Mouse (Mus musculus) embryonic facial prominence, embryonic 15.5 days (tissue): ENCODE measurements at regions not wholly inside any gene's neighbourhood (a gene's known extent, or its start where the extent isn't known, plus 50 kb on each side); places are given as distances from the start of the nearest gene placed in this dataset.

Experiments used
- ATAC-seq: fragments of 200-750 bp; cut with Nextera tagmentation; 2 replicates; pipeline ENCODE4 v1.8.0; 2017; ENCODE audit warnings: low read depth, moderate TSS enrichment; ENCODE audit not compliant: insufficient number of reproducible peaks, low FRiP score, low TSS enrichment
- H3K27ac ChIP-seq: fragments of 300-500 bp; sonication (generic); replicated peaks from 2 replicates; pipeline ENCODE4 v1.5.1; 2015; ENCODE audit warnings: mild to moderate bottlenecking, inconsistent platforms
- H3K27me3 ChIP-seq: fragments of 300-500 bp; sonication (generic); 2 replicates; pipeline ENCODE4 v1.6.1; 2015; ENCODE audit warnings: inconsistent platforms
- H3K36me3 ChIP-seq: fragments of 300-500 bp; sonication (generic); 2 replicates; pipeline ENCODE4 v1.6.1; 2015; ENCODE audit warnings: mild to moderate bottlenecking, inconsistent platforms
- H3K4me1 ChIP-seq: fragments of 300-500 bp; sonication (generic); 2 replicates; pipeline ENCODE4 v1.6.1; 2015; ENCODE audit warnings: inconsistent platforms
- H3K4me2 ChIP-seq: fragments of 300-500 bp; sonication (generic); replicated peaks from 2 replicates; pipeline ENCODE4 v1.6.1; 2015; ENCODE audit warnings: mild to moderate bottlenecking, inconsistent platforms
- H3K4me3 ChIP-seq: fragments of 300-500 bp; sonication (generic); replicated peaks from 2 replicates; pipeline ENCODE4 v1.5.1; 2015; ENCODE audit warnings: mild to moderate bottlenecking, inconsistent platforms
- H3K9ac ChIP-seq: fragments of 300-500 bp; sonication (generic); 2 replicates; pipeline ENCODE4 v1.6.1; 2015; ENCODE audit warnings: inconsistent platforms
- H3K9me3 ChIP-seq: fragments of 300-500 bp; sonication (generic); replicated peaks from 2 replicates; pipeline ENCODE4 v1.6.1; 2016; ENCODE audit warnings: inconsistent platforms
- WGBS: fragments of 180-500 bp; shearing (Covaris S2); methylation state at CpG from one replicate; pipeline ENCODE4 v1.1.7; 2015; 5-methylcytosine and 5-hydroxymethylcytosine counted together

- Histone ChIP-seq H3K9ac (no peak overlapping the region), H3K27me3 (no peaks in the 10 kb centered on the region), H3K4me3 (no peak overlapping the region), H3K4me2 (no peak overlapping the region), H3K9me3 (no peaks in the 10 kb centered on the region), H3K36me3 (no peaks in the 10 kb centered on the region), H3K4me1 (no peaks in the 10 kb centered on the region), H3K27ac (no peak overlapping the region)
- no peak for ATAC-seq
- WGBS = 64% methylated on average over 7 of the region's 7 CpGs
These were observed 412.3 kb downstream of the Efna5 start for GRCm38 (mm10) chr17:62468859-62469258.

DNA sequence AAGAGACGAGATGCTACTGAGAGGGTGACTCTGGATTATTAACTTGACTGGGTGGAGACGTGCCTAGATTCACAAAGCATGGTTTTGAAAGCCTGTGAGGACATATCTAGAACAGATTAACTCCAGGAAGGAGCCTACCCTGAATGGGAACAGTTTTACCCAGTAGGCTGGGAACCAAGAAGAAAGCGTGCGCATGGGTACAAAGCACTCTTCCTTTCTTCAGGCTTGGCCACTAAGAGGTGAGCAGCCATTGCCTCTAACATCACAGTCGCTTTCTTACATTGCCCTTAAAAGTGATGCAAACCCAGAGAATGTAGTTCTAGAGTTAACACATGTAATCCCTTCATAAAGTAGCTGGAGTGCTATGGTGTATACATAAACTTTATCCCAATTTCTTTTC, 414.0 kb downstream of the Efna5 start:
- no peak overlapping the region for H3K9ac ChIP-seq
- H3K4me1 ChIP-seq = no peaks in the 10 kb centered on the region
- H3K27me3 ChIP-seq = no peaks in the 10 kb centered on the region
- H3K4me3 ChIP-seq = no peak overlapping the region
- no peak overlapping the region for H3K27ac ChIP-seq
- no peaks in the 10 kb centered on the region for H3K9me3 ChIP-seq
- 84% methylated on average over 5 of the region's 5 CpGs for WGBS
- no peaks in the 10 kb centered on the region for H3K36me3 ChIP-seq
- no peak for ATAC-seq
- H3K4me2 ChIP-seq = no peak overlapping the region

DNA sequence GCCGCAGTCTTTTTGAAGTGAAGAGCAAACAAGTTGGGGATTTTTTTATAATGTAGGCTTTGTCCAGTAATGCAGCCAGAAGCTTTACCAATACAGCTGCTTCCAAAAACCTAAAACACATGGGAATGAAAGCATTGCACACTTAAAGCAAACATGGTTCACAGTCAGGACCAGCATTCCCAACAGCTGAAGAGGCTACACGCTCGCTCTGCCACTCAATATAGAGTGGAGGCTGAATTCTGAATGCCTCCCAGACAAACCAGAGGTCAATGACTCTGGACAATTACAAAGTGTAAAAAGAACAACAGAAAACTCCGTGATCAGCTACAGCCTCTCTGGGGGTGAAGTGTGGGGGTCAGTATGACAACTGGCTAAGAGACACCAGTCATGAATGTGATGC, 416.1 kb downstream of the Efna5 start:
- H3K4me2 ChIP-seq = no peak overlapping the region
- no peaks in the 10 kb centered on the region for H3K9me3 ChIP-seq
- H3K27me3 ChIP-seq = no peaks in the 10 kb centered on the region
- H3K9ac ChIP-seq = no peak overlapping the region
- no peak overlapping the region for H3K27ac ChIP-seq
- H3K4me1 ChIP-seq = no peaks in the 10 kb centered on the region
- no peak for ATAC-seq
- H3K4me3 ChIP-seq = no peak overlapping the region
- H3K36me3 ChIP-seq = no peaks in the 10 kb centered on the region
- WGBS = 53% methylated on average over 4 of the region's 4 CpGs

DNA sequence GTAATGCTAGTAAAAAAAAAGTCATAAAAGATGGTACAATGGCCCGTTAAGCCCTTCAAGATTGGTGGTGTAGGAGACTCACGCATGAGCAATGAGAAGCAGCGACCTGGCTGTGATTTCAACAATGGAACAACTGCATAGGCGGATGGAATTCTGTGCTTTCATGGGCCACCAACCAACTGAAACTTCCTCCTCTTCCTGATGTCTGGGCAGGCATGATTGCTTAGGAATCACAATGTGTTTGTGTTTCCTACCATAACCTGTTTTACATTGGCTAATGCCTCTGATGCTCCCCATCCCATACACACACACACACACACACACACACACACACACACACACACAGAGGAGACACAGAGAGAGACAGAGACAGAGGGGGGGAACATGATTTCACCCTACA, 416.9 kb downstream of the Efna5 start:
- no peak overlapping the region for H3K4me2 ChIP-seq
- H3K27ac ChIP-seq = 0 out of 2 replicates have a peak overlapping the region, but pooled peaks have one; percentile 7
- no peaks in the 10 kb centered on the region for H3K27me3 ChIP-seq
- ATAC-seq = no peak
- H3K9me3 ChIP-seq = no peaks in the 10 kb centered on the region
- H3K4me3 ChIP-seq = no peak overlapping the region
- no peaks in the 10 kb centered on the region for H3K4me1 ChIP-seq
- no peak overlapping the region for H3K9ac ChIP-seq
- 94% methylated on average over 4 of the region's 4 CpGs for WGBS
- no peaks in the 10 kb centered on the region for H3K36me3 ChIP-seq

DNA sequence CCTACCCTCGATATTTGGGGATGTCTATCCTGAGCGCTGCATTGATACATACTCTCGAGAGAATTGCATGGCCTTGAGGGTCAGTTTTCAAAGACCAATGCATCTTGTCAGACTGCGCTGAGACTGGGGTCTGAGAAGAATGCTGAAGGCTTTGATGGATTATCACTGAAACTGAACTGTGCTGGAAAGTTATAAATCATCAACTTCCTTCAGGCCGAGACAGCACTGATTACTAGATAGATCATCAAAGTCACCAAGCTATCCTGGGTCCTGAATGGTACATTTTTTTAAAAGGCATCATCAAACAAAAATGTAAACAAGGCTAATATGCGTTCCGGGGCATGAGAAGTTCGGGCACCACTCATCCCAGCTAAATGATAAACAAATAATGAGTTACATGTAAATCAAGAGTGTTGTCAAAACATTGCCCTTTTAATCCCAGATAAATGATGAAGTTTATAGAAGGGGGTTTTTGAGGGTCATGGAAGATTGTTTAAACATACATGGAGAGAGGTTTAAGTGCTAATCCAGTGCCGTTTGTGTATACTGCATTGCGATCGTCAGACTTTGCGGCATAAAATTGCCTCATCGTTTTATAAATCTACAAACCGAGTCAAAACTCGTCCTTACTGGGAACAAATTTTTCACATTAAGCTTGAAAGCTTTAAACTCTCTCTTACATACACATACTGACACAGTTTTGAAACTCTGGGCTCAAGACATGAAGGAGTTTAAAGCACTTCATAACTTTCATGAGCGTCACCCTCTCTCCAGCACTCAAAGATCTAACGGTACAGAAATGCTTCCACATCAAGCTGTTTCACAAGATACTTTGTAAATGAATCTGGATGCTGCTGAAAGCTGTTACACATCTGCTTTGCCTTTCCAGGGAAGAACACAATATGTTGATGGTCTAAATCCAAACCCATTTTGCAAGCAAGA, 419.5 kb downstream of the Efna5 start:
- 43% methylated on average over 17 of the region's 17 CpGs for WGBS
- H3K27me3 ChIP-seq = no peaks in the 10 kb centered on the region
- H3K9me3 ChIP-seq = no peaks in the 10 kb centered on the region
- 0 out of 2 replicates have a peak overlapping the region, but pooled peaks have one; percentile 12 for H3K4me2 ChIP-seq
- H3K4me1 ChIP-seq = no peaks in the 10 kb centered on the region
- no peak for ATAC-seq
- H3K9ac ChIP-seq = no peak overlapping the region
- no peak overlapping the region for H3K4me3 ChIP-seq
- H3K27ac ChIP-seq = no peak overlapping the region
- no peaks in the 10 kb centered on the region for H3K36me3 ChIP-seq

DNA sequence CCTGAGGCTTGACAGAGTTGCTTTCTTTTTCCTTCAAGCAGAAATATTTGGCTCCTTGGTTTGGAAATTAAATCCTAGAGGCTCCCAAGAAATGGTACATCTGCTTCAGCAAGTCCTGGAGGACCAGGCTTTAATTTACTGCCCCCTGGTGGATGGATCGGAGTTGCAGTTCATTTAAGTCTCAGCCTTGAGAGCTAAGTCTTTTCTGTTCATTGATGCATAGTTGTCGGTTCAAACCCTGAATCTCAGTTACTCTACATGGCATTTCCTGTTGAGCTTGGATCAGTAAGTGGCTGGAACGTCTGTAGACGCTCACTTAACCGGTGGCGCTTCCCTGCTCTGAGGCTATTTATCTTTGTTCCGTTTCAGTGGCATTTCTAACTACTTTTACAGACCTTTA, 422.2 kb downstream of the Efna5 start:
- no peaks in the 10 kb centered on the region for H3K9me3 ChIP-seq
- no peaks in the 10 kb centered on the region for H3K36me3 ChIP-seq
- no peak for ATAC-seq
- H3K4me1 ChIP-seq = no peaks in the 10 kb centered on the region
- no peaks in the 10 kb centered on the region for H3K27me3 ChIP-seq
- no peak overlapping the region for H3K9ac ChIP-seq
- H3K27ac ChIP-seq = no peak overlapping the region
- 41% methylated on average over 7 of the region's 7 CpGs for WGBS
- H3K4me2 ChIP-seq = no peak overlapping the region
- no peak overlapping the region for H3K4me3 ChIP-seq

DNA sequence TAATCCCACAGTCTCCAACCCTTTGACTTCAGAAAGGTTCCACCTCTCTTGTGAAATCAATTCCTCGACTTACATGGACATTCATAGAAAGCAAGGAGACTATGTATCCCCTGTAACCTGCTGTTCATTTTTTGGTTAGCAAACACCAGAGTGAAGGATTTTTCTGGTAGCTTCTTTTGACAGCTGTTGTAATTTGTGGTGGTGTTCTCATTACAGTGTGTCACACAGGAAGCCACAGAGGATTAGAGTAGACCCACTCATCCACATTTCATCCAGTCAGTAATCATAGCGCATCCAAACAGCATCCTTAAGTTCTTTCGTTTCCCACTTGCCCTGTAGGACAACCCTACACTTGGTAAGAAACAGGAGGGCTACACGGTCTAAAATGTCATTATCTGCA, 443.1 kb downstream of the Efna5 start:
- no peak for ATAC-seq
- Histone ChIP-seq H3K9ac (no peak overlapping the region), H3K27ac (no peak overlapping the region), H3K36me3 (no peaks in the 10 kb centered on the region), H3K4me1 (no peaks in the 10 kb centered on the region), H3K4me3 (no peak overlapping the region), H3K27me3 (no peaks in the 10 kb centered on the region), H3K4me2 (no peak overlapping the region), H3K9me3 (no peaks in the 10 kb centered on the region)
- WGBS = 62% methylated on average over 4 of the region's 4 CpGs

DNA sequence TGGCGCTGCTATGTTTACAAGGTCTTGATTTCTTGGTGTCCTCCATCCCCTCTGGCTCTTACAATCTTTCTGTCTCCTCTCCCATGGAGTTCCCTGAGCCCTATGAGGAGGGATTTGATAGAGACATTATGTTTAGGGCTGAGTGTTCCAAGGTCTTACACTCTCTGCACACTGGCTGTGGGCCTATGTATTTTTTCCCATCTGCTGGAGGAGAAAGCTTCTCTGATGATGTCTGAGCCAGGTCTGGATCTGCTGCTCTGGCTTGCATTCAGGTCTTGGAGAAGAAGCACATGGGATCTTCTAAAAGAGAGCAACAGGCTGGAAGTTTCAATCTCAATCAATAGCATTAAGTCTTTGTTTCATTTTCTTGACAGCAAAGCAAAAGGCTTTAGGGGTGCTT, 445.1 kb downstream of the Efna5 start:
- Histone ChIP-seq H3K9ac (no peak overlapping the region), H3K4me2 (no peak overlapping the region), H3K9me3 (no peaks in the 10 kb centered on the region), H3K27ac (no peak overlapping the region), H3K4me1 (no peaks in the 10 kb centered on the region), H3K36me3 (no peaks in the 10 kb centered on the region), H3K27me3 (no peaks in the 10 kb centered on the region), H3K4me3 (no peak overlapping the region)
- no peak for ATAC-seq
- 71% methylated on average over 1 of the region's 1 CpGs for WGBS

- H3K36me3 ChIP-seq = no peaks in the 10 kb centered on the region
- H3K4me3 ChIP-seq = no peak overlapping the region
- no peaks in the 10 kb centered on the region for H3K9me3 ChIP-seq
- no peaks in the 10 kb centered on the region for H3K4me1 ChIP-seq
- no peak for ATAC-seq
- no peaks in the 10 kb centered on the region for H3K27me3 ChIP-seq
- H3K9ac ChIP-seq = no peak overlapping the region
- no peak overlapping the region for H3K4me2 ChIP-seq
- WGBS = 47% methylated on average over 11 of the region's 11 CpGs
- H3K27ac ChIP-seq = no peak overlapping the region
These were observed 457.4 kb downstream of the Efna5 start for GRCm38 (mm10) chr17:62423476-62424385.

- no peak overlapping the region for H3K27ac ChIP-seq
- H3K4me1 ChIP-seq = no peaks in the 10 kb centered on the region
- H3K36me3 ChIP-seq = no peaks in the 10 kb centered on the region
- 64% methylated on average over 8 of the region's 8 CpGs for WGBS
- no peak for ATAC-seq
- no peak overlapping the region for H3K9ac ChIP-seq
- no peak overlapping the region for H3K4me2 ChIP-seq
- H3K9me3 ChIP-seq = no peaks in the 10 kb centered on the region
- H3K4me3 ChIP-seq = no peak overlapping the region
- H3K27me3 ChIP-seq = no peaks in the 10 kb centered on the region
These were observed 463.5 kb downstream of the Efna5 start for GRCm38 (mm10) chr17:62417584-62417983.

- no peak overlapping the region for H3K9ac ChIP-seq
- H3K4me1 ChIP-seq = no peaks in the 10 kb centered on the region
- H3K9me3 ChIP-seq = no peaks in the 10 kb centered on the region
- WGBS = 77% methylated on average over 4 of the region's 4 CpGs
- no peaks in the 10 kb centered on the region for H3K27me3 ChIP-seq
- ATAC-seq = no peak
- no peak overlapping the region for H3K4me3 ChIP-seq
- H3K36me3 ChIP-seq = no peaks in the 10 kb centered on the region
- H3K27ac ChIP-seq = no peak overlapping the region
- H3K4me2 ChIP-seq = no peak overlapping the region
These were observed 466.0 kb downstream of the Efna5 start for GRCm38 (mm10) chr17:62415152-62415551.
